Mouse (Mus musculus): Measurements from ENCODE around the gene Srrm4. TPM values are rescaled to one million over a fixed set of nuclear protein-coding genes. Genes with fewer than 3 reads are reported as not detected.

The Srrm4 gene
- total RNA-seq, 2 experiments from 2014 or later = 0.89 to 1.3 TPM

DNA sequence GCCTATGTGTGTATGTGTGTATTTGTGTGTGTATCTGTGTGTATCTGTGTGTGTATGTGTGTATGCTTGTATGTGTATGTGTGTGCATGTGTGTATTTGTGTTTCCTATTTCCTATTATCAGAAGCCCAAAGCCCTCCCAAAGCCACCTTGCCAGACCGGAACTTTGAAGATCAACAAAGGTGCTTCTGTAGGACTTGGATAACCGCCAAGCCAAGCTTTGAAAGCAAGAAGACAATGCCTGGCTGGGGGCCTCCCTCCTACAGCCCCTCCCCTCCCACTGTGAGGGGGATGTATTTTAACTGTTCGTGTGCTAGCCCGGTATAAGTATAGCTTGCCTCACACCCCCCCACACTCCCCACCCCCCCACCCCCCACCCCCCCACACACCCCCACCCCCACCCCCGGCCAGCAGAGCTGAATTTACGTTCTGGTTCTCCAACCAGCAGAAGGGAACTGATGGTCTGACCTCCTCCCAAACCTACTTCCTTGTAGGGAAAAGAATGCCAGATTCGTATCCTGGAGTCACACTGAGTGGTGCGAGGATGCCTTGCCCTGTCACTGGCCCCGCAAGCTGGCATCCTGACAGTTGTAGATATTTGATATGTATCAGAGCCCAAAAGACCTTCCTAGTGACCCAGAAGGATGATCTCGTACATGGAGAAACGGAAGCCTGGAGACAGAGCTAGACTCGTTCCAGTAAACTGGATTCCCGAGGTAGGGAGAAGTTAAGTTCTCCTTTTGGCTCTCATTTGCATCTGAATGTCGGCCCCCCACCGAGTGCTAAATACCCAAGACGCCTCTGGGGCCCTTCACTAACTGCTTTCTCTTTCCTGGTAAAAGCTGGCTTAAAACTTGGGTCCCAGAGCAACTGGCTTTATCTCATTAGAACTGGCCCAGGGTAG lies 181.7 kb downstream of the Srrm4 start:
- DNase-seq (ENCODE audit: low spot score in 2 of 2) = no peak

DNA sequence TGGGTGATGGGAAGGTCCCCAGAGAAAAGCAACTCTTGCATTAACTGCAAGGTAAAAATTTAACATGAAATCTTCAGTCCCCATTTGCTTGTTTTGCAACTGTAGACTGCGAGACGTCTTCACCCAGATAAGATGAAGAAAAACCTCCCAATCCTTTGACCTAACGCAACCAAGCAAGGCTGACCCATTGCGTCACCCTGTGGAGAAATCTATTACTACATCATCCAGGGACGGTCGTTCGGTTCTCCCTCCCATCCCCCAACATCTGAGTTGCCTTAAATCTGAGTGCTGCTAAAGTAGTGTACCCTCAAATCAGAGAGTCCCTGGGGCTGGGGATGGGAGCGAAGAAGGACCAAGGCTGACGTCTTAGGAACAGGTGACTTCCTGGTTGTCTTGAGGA lies 182.7 kb downstream of the Srrm4 start:
- DNase-seq (ENCODE audit: low spot score in 2 of 2) = no peak

DNA sequence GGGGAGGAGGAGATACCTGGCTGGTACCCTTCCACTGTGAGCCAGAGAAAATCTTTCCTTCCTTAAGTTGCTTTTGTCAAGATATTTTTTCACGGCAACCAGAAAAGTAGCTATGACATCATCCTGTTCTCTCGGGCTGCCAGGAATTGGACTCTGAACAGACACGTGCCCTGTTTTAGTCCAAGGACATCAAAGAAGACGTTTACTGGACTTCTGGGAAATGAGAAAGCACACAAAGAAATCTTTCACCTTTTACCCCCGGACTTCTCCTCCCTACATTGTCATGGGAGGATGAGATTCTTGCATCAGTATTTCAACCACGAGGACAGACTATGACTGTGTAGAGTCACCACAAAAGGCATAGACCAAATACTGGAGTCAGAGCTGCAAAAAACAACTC lies 183.7 kb downstream of the Srrm4 start:
- DNase-seq (ENCODE audit: low spot score in 2 of 2) = no peak

DNA sequence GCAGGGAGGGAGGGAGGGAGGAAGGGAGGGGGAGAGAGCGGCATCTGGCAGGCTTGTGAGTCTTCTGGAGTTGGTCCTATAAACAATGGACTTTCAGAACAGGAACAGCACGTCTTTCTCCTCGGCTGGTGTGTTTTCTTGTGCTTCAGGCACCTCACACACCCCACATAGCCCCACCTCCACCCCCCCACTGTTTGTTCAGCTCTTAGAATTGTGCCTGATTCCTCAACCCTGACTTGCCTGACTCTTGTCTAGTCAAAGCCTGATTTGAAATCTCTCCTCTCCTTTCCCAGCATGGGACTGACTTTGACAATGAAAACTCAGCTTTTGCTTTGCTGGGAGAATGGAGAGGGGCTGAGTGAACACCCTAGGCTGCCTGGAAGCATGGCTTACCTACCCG lies 184.3 kb downstream of the Srrm4 start:
- DNase-seq (ENCODE audit: low spot score in 2 of 2) = no peak

DNA sequence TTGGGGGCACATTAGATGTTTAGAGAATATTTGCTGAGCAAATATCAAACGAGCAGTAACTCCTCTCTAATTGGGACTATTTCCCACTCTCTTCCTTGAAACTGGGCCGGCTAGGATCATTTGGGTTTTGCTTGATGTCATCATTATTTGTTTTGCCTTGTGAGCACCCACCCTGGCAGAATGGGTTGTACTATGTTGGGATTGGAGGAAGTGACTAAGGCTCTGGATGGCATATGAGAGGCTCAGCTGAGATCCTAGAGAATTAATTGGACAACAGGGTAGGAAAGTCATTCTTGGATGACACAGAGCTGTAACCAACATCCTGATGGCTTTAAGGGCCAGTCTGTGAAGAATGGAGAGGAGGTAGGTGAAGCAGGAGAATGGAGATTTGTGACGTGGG lies 185.1 kb downstream of the Srrm4 start:
- no peak for DNase-seq (ENCODE audit: low spot score in 2 of 2)

DNA sequence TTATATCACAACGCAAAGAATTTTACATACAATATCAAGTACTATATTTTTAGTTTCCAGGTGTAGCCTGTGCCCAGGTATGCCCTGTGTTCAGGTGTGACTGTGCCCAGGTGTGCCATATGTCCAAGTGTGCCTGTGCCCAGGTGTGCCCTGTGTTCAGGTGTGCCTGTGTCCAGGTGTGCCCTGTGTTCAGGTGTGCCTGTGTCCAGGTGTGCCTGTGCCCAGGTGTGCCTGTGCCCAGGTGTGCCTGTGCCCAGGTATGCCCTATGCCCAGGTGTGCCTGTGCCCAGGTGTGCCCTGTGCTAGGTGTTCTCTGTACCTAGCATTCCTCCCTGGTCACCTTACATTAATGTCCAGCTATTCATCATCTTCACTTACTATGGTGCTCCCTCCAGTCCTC lies 185.7 kb downstream of the Srrm4 start:
- peak in 1 of 2 experiments; percentile 13 for DNase-seq (ENCODE audit: low spot score in 2 of 2)

DNA sequence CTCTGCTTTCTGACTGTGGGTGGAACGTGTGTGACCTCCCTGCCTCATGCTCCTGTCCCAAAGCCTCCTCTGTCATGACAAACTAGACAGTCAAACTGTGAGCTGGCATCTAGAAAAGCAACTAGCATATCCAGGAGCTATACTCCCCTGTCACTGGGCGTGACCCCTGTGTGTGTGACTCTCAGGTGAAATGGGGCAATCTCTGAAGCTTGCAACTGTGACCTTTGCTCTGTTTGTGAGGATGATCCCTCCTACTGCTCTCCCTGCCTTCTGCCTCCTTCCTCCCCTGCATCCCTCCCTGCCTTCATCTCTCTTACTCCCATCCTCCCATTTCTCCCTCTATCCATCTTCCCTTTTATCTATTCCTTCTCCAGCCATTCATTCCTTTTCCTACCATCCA lies 187.6 kb downstream of the Srrm4 start:
- DNase-seq (ENCODE audit: low spot score in 2 of 2) = no peak

DNA sequence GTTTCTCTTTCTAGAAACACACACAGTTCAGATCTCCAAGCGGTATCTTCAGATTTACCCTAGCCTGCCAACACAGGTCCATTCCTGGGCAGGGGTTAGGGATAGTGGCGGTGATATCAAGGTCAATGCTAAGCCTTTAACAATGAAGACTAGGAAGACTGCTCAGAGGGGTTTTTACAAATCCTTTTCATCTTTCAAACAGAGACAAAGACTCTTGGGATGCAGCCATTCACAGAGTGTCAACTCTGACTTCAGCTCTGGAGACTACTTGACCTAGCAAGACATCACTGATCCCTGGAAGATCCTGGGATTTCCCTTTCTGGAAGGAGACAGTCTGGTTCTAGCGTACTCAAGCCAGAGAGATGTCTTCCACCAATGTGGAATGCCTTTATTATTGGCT lies 190.8 kb downstream of the Srrm4 start:
- DNase-seq (ENCODE audit: low spot score in 2 of 2) = no peak

DNA sequence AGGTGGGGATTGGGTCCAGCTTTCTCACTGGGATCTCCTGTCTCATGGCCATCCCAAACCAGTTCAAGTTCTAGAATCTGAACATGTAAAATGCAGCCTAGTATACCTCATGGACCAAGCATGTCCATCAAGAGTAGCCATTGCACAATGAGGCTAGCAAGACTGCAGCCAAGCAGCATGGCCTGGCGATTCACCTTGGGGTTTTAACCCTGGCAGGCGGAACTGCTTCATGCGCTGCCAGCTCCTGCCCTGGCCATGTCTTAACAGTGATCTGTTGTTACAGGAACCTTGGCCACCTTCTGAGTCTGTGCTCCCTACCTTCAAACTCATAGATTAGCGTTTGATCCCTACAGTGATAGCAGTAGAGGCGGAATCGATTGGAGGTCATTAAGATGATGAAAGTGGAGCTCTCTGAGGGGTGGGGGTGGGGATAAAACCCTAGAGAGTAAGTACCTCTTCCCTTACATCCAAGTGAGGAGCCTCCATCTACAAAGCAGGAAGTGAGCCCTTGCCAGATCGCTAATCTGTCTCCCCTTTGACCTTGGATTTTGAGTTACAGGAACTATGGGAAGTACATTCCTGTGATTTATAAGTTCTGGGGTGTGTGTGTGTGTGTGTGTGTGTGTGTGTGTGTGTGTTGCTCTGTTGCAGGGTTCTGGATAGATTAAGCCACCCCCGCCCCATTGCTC lies 191.4 kb downstream of the Srrm4 start:
- DNase-seq (ENCODE audit: low spot score in 2 of 2) = no peak

DNA sequence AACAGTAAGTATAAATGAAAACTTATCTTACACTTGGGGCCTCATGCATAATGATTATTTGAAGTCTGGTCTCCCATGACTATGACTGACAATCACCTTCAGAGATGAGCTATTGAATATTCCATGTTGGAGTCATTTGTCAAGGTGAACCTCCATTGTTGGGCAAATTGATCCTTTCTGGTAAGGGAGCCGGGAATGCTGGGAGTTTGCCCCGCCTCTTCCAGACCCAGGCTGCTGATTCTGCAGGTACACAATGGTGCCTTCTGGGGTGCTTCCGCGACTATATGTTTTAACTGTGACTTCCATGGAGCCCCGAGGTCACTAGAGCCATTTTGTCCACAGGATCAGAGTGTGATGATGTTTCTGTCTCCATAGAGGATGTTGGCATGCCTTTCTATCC lies 195.5 kb downstream of the Srrm4 start:
- no peak for DNase-seq (ENCODE audit: low spot score in 2 of 2)

DNA sequence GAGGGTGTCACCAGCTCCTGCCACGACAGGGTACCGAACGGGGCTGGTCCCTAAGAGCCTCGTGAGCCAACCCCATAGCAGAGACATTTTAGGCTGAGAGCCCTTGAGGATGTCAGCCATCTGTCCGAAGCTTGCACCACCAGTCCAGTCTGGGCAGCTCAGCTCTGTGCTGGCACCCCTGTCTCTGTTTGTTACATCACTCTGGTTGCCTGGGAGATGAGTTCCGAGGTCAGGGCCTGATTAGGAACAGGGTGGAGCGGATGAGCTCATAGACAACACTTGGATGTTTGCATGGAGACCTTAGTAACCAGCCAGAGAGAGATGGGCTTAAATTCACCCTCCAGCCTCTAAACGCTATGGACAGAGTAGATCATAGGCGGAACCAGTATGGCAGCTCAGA lies 199.0 kb downstream of the Srrm4 start:
- peak; percentile 25 to 53 for DNase-seq (ENCODE audit: low spot score in 2 of 2)

DNA sequence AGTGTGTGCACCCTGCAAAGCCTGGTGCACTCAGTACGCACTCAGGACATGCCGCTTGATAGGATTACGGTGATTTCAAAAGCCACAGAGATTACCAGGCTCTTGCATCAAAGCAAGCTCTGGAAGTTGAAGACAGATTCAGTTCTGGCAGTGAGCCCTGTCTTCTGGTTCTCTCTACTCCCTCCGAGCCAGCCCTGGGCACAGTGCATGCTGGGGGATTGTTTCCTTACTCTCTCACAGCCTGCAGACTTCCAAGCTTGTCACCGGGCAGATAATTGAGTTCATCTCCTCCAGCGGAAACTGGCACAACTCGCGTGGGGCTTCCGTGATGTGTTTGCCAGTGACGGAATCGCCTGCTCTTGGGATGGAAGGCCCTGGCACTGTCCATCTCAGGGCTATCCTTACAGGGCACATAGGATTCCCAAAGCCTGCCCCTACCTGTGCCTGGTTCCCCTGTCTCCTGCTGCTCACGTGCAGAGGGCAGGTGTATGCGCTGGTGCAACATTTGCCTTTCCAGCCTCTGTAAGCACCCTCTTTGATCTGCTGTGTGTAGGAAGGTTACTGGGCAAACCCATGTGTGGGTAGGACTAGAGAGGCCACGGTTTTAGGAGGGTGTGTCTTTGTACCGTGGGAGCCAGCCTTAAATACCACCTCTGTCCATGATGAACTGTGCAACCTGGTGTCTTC lies 201.6 kb downstream of the Srrm4 start:
- peak in 1 of 2 experiments; percentile 25 for DNase-seq (ENCODE audit: low spot score in 2 of 2)

DNA sequence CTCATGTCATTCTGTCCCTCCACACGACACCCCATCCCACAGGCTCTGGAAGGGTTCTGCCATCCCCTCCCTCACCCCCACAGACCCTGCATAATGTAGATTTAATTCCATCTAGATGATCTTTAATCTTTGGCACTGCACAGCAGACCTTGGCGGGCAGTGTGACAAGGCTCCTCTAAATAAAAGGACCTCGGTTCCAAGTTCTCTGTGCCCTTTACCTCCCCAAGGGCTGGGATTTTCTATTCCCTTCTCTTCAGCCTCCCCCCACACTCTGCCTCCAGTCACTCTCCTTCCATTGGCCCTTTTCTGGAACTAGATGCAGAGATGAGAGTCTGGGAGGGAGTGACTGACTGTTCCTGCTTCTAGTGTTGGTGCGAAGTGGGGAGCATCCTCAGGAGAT lies 202.3 kb downstream of the Srrm4 start:
- peak in 1 of 2 experiments; percentile 10 for DNase-seq (ENCODE audit: low spot score in 2 of 2)

Other genes starting within 250 kb of the Srrm4 start
- gene Hspb8, start 169.0 kb downstream of the Srrm4 start, total RNA-seq (2021) = 100 to 1,000 TPM; 261 to 274 TPM